Mouse (Mus musculus): ENCODE results near the gene Cherp. TPM values are rescaled to one million over a fixed set of nuclear protein-coding genes. Genes with fewer than 3 reads are reported as not detected.

Gene Cherp
- total and polyA plus RNA-seq, 3 experiments: 21.1 to 106 (median 78.0) TPM

DNA sequence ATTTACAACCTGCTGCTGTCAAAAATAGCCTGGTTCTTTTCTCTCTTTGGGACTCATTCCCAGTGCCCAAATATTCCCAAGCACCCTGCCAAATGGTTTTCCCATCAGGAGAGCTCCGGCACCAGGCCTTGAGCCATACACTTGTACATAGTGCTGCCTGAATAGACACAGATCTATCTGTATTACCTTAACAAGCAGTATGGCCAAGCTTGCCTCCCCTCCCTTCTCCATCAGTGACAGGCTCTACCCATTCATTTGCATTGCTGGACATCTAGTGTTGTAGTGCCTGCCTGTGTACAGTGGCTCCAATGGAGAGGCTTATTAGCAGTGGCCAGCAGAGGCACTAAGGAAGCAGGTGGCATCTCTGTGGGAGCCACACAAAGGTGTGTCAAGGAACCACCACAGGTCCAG, 25.5 kb upstream of the Cherp start:
- H3K79me2 ChIP-seq (ENCODE audit: control insufficient read depth, insufficient read depth, low read length, poor library complexity): peaks cover 51% of the 10 kb centered on the region
- H3K9ac ChIP-seq (ENCODE audit: control insufficient read depth, low read depth, low read length, poor library complexity, severe bottlenecking): no peak overlapping the region
- no peaks in the 10 kb centered on the region for H3K9me3 ChIP-seq (replicated peaks; ENCODE audit: insufficient read depth, low read length)
- no peaks in the 10 kb centered on the region for H3K27me3 ChIP-seq (ENCODE audit: control insufficient read depth in 1 of 2, insufficient read depth in 2 of 2, low read length in 2 of 2)
- no peak overlapping the region for H3K4me3 ChIP-seq (ENCODE audit: control insufficient read depth in 1 of 2, insufficient read depth in 1 of 2, low read depth in 2 of 2, low read length in 2 of 2)
- TF ChIP-seq POLR2AphosphoS2 (IDR thresholded peaks at IDR 0.05; ENCODE audit: low read length) (no peak), CTCF (IDR thresholded peaks at IDR 0.05 in 2 of 3, conservative IDR thresholded peaks at IDR 0.05 in 1 of 3; ENCODE audit: control insufficient read depth in 1 of 3, insufficient read depth in 1 of 3, low read depth in 2 of 3, low read length in 3 of 3, poor library complexity in 1 of 3, severe bottlenecking in 1 of 3) (no peak), E2F4 (IDR thresholded peaks at IDR 0.05; ENCODE audit: borderline replicate concordance, low read depth, low read length) (no peak), RAD21 (IDR thresholded peaks at IDR 0.05; ENCODE audit: low read depth, low read length) (no peak), MYB (IDR thresholded peaks at IDR 0.05; ENCODE audit: low read depth, low read length) (no peak), POLR2A (IDR thresholded peaks at IDR 0.05; ENCODE audit: control insufficient read depth in 1 of 2, insufficient read depth in 1 of 2, low read depth in 1 of 2, low read length in 2 of 2, poor library complexity in 1 of 2) (no peak), SIN3A (IDR thresholded peaks at IDR 0.05; ENCODE audit: low read length) (no peak), ZC3H11A (IDR thresholded peaks at IDR 0.05; ENCODE audit: low read depth, low read length) (no peak), MXI1 (IDR thresholded peaks at IDR 0.05; ENCODE audit: low read depth, low read length) (no peak), MAX (IDR thresholded peaks at IDR 0.05; ENCODE audit: low read length) (no peak), ETS1 (IDR thresholded peaks at IDR 0.05; ENCODE audit: low read depth, low read length) (no peak), GATA1 (IDR thresholded peaks at IDR 0.05; ENCODE audit: low read depth, low read length) (no peak), USF1 (IDR thresholded peaks at IDR 0.05; ENCODE audit: low read depth, low read length) (no peak), BHLHE40 (IDR thresholded peaks at IDR 0.05; ENCODE audit: borderline replicate concordance, low read depth, low read length) (no peak), TAL1 (IDR thresholded peaks at IDR 0.05; ENCODE audit: low read length) (no peak), TCF12 (IDR thresholded peaks at IDR 0.05; ENCODE audit: low read depth, low read length) (no peak), RCOR1 (IDR thresholded peaks at IDR 0.05; ENCODE audit: low read depth, low read length) (no peak), HCFC1 (IDR thresholded peaks at IDR 0.05; ENCODE audit: low read depth, low read length) (no peak), SMC3 (IDR thresholded peaks at IDR 0.05; ENCODE audit: low read depth, low read length) (no peak), ZKSCAN1 (IDR thresholded peaks at IDR 0.05; ENCODE audit: low read depth, low read length) (no peak)
- peaks cover 6 to 8% of the 10 kb centered on the region in 2 experiments for H3K36me3 ChIP-seq (ENCODE audit: control insufficient read depth in 1 of 2, insufficient read depth in 2 of 2, low read length in 2 of 2)
- peaks cover 5 to 8% of the 10 kb centered on the region in 2 experiments for H3K4me1 ChIP-seq (ENCODE audit: control insufficient read depth in 1 of 2, insufficient read depth in 2 of 2, low read length in 2 of 2)
- no peak for DNase-seq (ENCODE audit: low read depth, low spot score)
- H3K27ac ChIP-seq (ENCODE audit: control insufficient read depth, low read depth, low read length): no peak overlapping the region

DNA sequence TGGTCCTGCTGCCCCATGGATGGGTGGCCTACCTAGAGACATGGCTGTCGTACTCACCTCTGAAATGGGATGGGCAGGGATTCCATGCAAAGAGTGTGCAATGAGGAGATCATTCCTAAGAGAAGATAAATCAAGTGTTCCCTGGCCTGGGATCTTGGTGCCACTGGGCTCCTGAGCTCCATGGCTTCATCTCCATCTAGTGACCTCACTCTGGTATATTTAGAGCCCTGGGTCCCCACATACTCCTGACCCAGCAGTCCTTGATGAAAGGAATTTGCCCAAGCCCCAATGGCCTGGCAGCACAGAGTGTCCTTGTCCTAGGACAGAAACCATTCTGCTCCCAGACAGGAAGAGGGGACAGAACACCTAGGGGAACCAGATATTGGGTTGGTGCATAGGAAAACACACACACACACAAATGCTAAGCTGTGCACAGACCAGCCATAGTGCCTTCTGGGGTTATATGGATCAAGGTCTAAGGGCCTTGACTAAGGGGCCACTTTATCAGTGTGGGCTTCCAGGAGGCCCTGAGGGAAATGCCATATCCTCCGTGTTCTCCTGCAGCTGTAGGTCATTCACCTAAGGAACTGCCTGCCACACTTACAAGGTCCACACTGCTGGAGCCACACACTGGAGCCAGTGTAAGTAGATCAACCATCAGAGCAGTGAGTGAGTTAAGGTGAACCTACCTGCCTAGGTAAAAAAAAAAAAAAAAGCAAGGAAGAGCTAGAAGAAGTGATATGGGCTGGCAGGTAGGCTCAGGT, 24.7 kb upstream of the Cherp start:
- H3K36me3 ChIP-seq (ENCODE audit: control insufficient read depth in 1 of 2, insufficient read depth in 2 of 2, low read length in 2 of 2): peaks cover under 1 to 6% of the 10 kb centered on the region in 2 experiments
- no peaks in the 10 kb centered on the region for H3K27me3 ChIP-seq (ENCODE audit: control insufficient read depth in 1 of 2, insufficient read depth in 2 of 2, low read length in 2 of 2)
- no peak overlapping the region for H3K9ac ChIP-seq (ENCODE audit: control insufficient read depth, low read depth, low read length, poor library complexity, severe bottlenecking)
- no peak overlapping the region for H3K27ac ChIP-seq (ENCODE audit: control insufficient read depth, low read depth, low read length)
- DNase-seq (ENCODE audit: low read depth, low spot score): no peak
- no peaks in the 10 kb centered on the region for H3K9me3 ChIP-seq (replicated peaks; ENCODE audit: insufficient read depth, low read length)
- peaks cover 0 to 3% of the 10 kb centered on the region in 2 experiments; a peak in 2 of 4 replicates for H3K4me1 ChIP-seq (ENCODE audit: control insufficient read depth in 1 of 2, insufficient read depth in 2 of 2, low read length in 2 of 2)
- H3K79me2 ChIP-seq (ENCODE audit: control insufficient read depth, insufficient read depth, low read length, poor library complexity): peaks cover 47% of the 10 kb centered on the region
- no peak overlapping the region for H3K4me3 ChIP-seq (ENCODE audit: control insufficient read depth in 1 of 2, insufficient read depth in 1 of 2, low read depth in 2 of 2, low read length in 2 of 2)
- TF ChIP-seq SIN3A (IDR thresholded peaks at IDR 0.05; ENCODE audit: low read length) (no peak), CTCF (IDR thresholded peaks at IDR 0.05 in 2 of 3, conservative IDR thresholded peaks at IDR 0.05 in 1 of 3; ENCODE audit: control insufficient read depth in 1 of 3, insufficient read depth in 1 of 3, low read depth in 2 of 3, low read length in 3 of 3, poor library complexity in 1 of 3, severe bottlenecking in 1 of 3) (no peak), ETS1 (IDR thresholded peaks at IDR 0.05; ENCODE audit: low read depth, low read length) (no peak), MAZ (IDR thresholded peaks at IDR 0.05; ENCODE audit: low read depth, low read length) (no peak), POLR2AphosphoS5 (IDR thresholded peaks at IDR 0.05; ENCODE audit: borderline replicate concordance, low read depth, low read length) (no peak), CHD2 (IDR thresholded peaks at IDR 0.05; ENCODE audit: low read length) (no peak), GATA1 (IDR thresholded peaks at IDR 0.05; ENCODE audit: low read depth, low read length) (no peak), POLR2AphosphoS2 (IDR thresholded peaks at IDR 0.05; ENCODE audit: low read length) (no peak), MYB (IDR thresholded peaks at IDR 0.05; ENCODE audit: low read depth, low read length) (no peak), USF2 (IDR thresholded peaks at IDR 0.05; ENCODE audit: borderline replicate concordance in 1 of 2, insufficient read depth in 1 of 2, low read depth in 1 of 2, low read length in 2 of 2) (no peak), E2F4 (IDR thresholded peaks at IDR 0.05; ENCODE audit: borderline replicate concordance, low read depth, low read length) (no peak), KAT2A (conservative IDR thresholded peaks at IDR 0.05; ENCODE audit: low read depth, low read length) (no peak), RCOR1 (IDR thresholded peaks at IDR 0.05; ENCODE audit: low read depth, low read length) (no peak), CHD1 (IDR thresholded peaks at IDR 0.05; ENCODE audit: low read depth, low read length) (no peak), MAX (IDR thresholded peaks at IDR 0.05; ENCODE audit: low read length) (no peak)

Measured in MEL (cell line).